Mouse (Mus musculus) left cerebral cortex, adult 9 months (tissue): ENCODE results near the gene Cnn2.
"Not testable (repeated sequence)": the region's sequence is repeated elsewhere in the genome, so short reads cannot be mapped to it uniquely, and the experiment has no call there.

ENCODE experiments used
- DNase-seq, 2 experiments: peaks; one replicate each; pipeline ENCODE4 v3.0.0; 2022; ENCODE audit warnings: low spot score in 2 of 2

Cnn2 gene

DNA sequence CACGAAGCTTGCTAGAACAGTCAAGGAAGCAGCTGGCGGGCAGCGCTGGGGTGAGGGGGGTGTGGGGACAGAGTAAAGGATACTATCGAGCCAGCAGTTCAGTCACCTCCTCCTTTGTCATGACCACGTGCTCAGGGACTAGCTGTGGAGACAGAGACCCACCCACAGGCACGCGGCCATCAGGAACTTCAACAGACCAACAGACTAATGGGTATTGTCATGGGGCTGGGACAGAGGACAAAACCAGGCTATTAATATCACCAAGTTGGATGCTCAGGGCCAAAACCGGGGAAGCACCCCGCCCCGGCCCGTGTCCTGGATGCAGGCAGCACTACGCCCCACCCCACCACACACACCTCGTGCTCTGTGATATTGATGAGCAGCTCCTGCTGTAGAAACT, 48.4 kb downstream of the Cnn2 start:
- DNase-seq, result no peak

- peak; percentile 98 to 99 for DNase-seq
Observed at GRCm38 (mm10) chr10:80039559-80039979, 51.2 kb downstream of the Cnn2 start, which contains the start of gene Polr2e. TSS of gene Polr2e (minus strand) at chr10:80039795.

- DNase-seq, result not testable (repeated sequence)
Observed at GRCm38 (mm10) chr10:80041409-80042060, 53.2 kb downstream of the Cnn2 start.

DNA sequence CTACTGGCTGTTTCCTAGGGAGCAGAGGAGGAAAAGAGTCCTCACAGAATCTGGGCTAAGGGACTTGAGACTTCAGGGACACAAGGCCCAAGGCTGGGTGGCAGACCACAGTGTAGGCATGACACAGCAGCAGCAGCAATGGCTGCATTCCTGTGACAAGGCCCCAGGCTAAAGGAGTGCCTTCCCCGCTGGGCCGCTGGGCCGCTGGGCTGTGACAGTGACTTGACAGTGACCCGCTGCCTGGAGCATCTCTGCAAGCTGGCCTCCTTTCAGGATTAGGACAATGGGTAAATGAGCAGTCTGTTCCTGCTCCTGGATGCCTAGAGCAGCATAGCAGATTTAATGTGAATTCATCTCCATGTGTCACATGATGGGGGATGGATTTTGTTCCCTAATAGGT, 55.7 kb downstream of the Cnn2 start:
- DNase-seq, result no peak

DNA sequence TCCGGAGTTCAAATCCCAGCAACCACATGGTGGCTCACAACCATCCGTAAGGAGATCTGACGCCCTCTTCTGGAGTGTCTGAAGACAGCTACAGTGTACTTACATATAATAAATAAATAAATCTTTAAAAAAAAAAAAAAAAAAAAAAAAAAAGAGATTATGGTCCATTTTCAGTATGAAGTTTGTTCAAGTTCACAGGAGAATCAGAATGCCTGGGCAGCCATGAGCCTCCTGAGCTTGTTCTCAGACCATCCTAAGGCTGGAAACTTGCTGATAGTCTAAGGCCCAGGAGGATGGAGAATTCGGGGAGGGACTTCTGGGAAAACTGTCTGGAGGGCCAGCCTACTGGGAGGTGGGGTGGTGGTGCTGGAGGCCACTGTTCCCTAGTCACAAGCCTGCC, 57.0 kb downstream of the Cnn2 start:
- not testable (repeated sequence) for DNase-seq
